Mouse (Mus musculus): ENCODE results near the gene Fam71f1.
A peak's percentile ranks its signal among the peaks of the same experiment; 100 is the strongest.

Fam71f1 gene

DNA sequence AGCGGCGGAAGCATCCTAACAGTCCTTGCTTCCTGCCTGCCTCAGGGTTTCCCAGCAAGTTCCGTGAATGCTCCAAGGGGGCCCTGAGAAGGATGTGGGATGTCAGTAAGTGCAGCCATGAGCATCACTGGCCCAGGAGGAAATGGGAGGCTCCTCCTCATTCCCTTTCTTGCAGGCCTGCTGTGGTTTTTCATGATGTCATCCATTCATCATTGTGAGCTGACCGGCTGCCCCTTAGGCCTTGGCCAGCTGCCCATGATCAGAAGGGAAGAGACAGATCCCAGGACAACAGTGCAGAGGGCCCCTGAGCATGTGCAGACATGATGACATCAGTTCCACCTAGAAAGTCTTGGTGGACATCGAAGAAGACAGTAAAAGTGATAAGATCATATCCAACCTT is at the start of gene Fam71f1:
Fam71f1 (plus strand) TSS at position 262 of the 400 bp plus-strand sequence.
- peak; percentile 36 for DNase-seq (ENCODE audit: low spot score)

DNA sequence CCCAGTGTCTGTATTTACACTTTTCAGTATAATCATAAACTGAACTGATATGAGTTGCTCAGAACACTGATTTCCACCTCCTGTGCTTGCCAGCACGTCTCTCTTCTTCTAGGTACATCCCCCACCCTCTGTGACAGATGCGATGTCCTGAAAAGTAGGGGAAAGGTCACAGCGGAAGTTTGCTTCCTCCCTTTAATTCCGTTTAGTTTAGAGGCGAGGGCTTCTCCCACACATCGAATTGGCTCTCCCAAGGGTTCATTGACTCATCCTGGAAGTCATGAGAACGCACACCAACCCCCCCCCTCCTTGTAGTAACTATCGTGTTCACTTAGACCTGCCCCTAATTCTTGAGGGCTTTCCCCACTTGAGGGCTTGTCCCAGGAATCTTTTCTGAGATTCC is 48.0 kb upstream of the Fam71f1 start:
- peak; percentile 40 for DNase-seq (ENCODE audit: low spot score)

DNA sequence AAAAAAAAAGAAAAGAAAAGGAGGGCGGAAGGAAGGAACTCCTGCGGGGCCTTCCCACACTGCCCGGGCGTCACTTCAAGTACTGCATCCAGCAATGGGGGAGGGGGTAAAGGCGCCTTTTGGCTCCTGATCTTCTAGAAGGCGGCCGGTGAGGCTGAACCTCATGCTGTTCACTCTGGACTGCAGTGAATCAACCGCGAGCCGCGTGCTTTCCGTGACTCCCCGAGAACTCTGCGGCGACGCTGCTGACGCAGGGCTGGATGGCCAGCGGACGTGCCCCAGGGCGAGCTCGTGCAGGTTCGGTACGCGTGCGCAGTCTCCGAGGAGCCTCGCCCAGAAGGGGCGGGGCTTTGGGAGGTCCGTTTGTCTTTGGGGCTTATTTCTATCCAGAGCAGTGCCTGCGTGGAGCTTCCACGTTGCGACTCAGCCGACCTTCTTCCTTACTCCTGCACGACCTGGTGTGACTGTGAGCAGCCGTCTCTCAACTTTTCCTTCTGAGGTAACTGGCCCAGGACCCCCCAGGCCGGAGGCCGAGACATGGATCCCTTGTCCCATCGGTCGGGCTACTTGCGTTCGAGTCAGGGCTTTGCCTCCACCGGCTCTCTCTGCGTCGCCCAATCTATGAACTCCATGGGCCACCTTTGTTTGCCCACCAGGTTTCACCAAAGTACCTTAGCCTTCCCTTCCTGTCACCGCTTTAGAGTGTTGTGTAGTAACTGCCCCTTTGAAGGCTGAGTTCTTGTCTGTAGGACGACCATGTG is 46.4 kb upstream of the Fam71f1 start, which contains the start of gene Hilpda:
Hilpda (plus strand) TSS at position 177 of the 761 bp plus-strand sequence.
- peak; percentile 97 for DNase-seq (ENCODE audit: low spot score)

- DNase-seq (ENCODE audit: low spot score): no peak
Observed at GRCm38 (mm10) chr6:29276746-29277145, 42.2 kb upstream of the Fam71f1 start.

DNA sequence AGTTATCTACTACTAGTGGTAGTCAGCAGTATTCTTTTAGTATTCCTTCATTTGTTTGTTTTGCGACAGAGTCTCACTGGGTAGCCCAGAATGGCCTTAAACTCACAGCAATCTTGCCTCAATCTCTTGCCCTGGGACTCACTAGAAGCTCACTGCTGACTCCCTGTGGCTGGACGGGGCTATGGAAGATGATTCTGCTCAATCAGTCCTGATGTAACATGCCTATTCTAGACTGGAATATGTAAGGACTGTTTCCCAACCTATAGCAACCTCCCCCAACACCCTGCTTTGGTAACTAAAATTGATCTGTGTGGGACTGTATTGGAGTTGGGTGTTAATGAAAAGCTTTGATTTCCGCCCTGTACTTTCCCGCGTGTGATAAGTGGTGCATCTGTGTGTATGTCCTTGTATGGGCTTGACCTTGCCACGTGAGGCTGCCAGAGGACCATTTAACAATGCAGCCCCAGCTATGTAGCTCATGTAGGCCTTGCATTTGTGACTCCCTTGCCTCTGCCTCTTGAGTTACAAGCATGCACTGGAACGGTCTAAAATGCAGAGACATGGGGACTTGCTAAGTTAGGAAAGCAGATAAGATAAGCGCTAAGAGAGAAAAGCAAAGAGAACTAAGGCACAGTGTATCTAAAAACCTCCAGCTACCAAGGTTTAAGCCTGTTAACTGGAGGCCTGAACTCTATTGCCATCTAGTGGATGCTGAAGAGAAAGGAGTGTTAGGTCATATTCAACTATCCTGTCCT is 40.2 kb upstream of the Fam71f1 start:
- DNase-seq (ENCODE audit: low spot score): peak; percentile 84

DNA sequence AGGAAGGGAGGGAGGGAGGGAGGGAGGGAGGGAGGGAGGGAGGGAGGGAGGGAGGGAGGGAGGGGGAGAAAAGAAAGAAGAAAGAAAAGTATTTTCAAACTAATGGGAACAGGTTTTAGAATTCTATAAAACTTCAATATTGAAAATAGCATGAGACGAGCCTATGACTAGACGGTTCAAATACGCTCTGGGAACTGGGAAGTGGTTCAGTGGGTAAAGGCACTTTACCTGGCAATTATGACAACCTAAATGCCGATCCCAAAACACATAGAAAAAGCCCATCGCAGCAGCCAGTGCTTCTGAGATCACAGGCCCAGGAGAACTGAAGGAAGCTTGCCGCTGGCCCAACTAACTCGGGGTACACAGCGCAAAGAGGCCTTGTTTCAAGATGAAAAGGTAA is 39.6 kb upstream of the Fam71f1 start, which contains the start of gene Fam71f2:
Fam71f2 (plus strand) TSS at position 301 of the 400 bp plus-strand sequence.
- DNase-seq (ENCODE audit: low spot score): no peak

- DNase-seq (ENCODE audit: low spot score): no peak
Observed at GRCm38 (mm10) chr6:29280671-29281070, 38.3 kb upstream of the Fam71f1 start.

DNA sequence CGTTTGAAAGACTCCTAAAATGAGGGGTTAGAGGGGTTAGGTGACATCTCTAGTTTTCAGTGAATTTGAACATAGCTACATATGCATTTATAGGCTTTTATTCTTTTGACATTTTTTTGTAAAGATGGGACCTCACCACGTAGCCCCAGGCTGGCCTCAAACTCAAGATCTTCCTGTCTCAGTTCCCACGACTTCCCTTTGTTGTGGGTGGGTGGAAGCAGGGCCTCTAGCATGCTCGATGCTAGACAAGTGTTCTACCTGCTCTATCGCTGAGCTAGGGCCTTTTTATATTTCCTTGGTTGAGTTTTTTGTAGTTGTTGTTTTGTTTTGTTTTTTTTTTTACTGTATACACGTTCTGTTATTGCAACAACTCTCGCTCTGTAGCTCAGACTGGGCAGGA is 32.1 kb upstream of the Fam71f1 start:
- no peak for DNase-seq (ENCODE audit: low spot score)

- DNase-seq (ENCODE audit: low spot score): no peak
Observed at GRCm38 (mm10) chr6:29287481-29287880, 31.5 kb upstream of the Fam71f1 start.

GRCm38 (mm10) chr6:29287944-29288343 is 31.0 kb upstream of the Fam71f1 start:
- DNase-seq (ENCODE audit: low spot score): no peak

- DNase-seq (ENCODE audit: low spot score): no peak
Observed at GRCm38 (mm10) chr6:29288651-29289050, 30.3 kb upstream of the Fam71f1 start.

DNA sequence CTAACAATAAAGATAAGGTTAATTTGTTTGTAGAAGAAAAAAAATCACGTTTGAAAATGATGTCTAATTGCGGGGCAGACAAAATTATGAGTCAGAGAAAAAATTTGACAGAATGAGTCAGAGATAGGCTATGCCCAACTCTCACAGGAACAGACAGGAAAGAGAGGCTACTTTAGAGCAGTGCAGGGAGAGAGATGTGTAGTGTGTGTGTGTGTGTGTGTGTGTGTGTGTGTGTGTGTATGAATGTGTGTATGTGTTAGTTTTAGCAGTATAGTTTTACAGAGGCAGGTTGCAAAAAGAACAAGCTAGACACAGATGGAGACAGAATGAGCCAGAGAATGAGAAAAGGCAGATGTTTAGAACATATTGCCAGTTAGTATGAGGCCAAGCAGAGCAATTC is 19.8 kb upstream of the Fam71f1 start:
- DNase-seq (ENCODE audit: low spot score): no peak

GRCm38 (mm10) chr6:29303251-29303650 is 15.7 kb upstream of the Fam71f1 start:
- no peak for DNase-seq (ENCODE audit: low spot score)

DNA sequence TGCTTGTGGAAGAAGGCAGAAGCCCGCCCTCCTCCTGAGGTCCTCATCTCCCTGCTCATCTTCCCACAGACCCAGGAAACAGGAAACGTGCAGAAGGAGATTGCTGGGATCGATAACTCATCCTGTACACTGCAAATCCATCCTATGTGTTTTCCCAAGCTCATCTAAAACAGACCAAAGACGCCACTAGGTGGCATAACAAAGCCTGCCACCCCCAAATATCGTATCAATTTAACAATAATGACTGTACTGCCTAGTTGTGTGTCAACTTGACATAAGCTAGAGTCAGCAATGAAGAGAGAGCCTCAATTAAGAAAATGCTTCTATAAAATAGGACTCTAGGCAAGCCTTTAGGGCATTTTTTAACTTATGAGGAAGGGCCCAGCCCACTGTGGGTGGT is 15.2 kb upstream of the Fam71f1 start:
- DNase-seq (ENCODE audit: low spot score): no peak

DNA sequence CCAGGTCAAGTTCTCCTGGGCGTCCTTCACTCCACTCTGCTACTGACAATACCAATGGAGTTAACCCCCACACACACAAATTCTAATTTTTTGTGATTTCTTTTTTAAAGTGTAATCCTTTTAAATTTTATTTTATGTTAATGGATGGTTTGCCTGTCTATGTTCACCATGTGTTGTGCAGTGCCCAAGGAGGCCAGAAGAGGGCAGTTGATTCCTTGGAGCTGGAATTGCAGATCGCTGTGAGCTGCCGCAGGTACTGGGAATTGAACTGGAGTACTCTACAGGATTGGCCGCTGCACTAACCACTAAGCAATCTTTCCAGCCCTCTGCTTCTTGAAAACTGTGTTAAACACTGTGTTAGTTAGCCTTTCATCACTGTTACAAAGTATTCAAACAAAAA is 13.5 kb upstream of the Fam71f1 start:
- no peak for DNase-seq (ENCODE audit: low spot score)

GRCm38 (mm10) chr6:29308846-29309605 is 9.9 kb upstream of the Fam71f1 start:
- DNase-seq (ENCODE audit: low spot score): no peak

DNA sequence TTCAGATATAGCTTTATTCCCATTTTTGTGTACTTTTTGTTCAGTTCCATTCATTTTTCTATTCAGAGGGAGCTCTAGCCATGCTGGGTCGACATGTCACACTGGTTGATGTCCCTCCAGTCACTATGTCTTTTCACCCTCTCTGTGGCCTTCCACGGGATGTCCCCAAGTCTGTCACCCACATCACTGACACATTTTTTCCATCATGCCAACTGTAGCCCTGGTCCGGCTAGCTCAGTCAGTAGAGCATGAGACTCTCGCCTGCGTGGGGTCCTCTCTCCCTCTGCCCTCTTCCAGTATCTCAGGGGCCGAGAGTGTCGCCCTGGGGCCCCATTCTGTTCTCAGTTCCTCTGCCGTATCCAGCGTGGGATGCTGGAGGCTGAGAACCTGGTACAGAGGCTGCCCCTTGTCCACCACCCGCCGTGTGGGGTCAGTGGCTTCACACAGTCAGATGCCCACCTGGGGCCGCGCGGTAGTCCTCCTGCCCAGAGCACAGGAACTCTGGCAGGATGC is 5.2 kb upstream of the Fam71f1 start:
- no peak for DNase-seq (ENCODE audit: low spot score)

DNA sequence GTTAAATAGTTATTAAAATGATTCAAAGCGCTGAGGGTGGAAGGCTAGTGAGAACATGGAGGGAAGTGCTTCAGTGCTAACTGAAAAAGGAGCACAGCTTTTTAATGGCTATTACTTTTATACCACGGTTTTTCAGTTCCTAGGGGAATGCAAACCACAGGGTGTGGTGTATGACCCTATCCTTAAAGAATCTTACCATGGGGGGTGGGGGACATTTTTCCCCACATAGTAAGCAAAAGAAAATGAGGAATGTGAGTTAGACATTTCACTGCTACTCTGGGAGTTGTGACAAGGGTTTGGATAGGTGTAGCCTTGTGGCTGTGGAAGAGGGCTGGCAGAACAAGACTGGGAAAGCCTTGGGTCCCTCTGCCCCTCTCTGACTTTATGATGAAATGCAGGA is 1.7 kb upstream of the Fam71f1 start:
- no peak for DNase-seq (ENCODE audit: low spot score)

- DNase-seq (ENCODE audit: low spot score): no peak
Observed at GRCm38 (mm10) chr6:29317941-29318340, 999 bp upstream of the Fam71f1 start.

DNA sequence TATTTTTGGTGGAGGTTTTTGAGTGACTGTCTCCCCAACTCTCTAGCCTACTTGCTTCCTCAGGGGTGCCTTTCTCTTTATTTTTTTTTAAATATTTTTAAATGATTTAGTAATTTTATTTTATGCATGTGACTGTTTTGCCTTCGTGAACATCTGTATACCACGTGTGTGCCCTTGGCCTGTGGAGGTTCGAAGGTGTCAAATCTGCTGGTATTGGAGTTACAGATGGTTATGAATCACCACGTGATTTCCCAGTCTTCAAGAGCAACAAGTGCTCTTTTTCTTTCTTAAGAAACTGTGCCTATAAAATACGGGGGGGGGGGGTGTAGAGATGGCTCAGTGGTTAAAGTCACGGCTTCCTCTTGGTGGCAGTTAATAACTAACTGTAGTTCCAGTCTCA is 2.6 kb downstream of the Fam71f1 start:
- DNase-seq (ENCODE audit: low spot score): no peak

- no peak for DNase-seq (ENCODE audit: low spot score)
Observed at GRCm38 (mm10) chr6:29322147-29322546, 3.2 kb downstream of the Fam71f1 start.

DNA sequence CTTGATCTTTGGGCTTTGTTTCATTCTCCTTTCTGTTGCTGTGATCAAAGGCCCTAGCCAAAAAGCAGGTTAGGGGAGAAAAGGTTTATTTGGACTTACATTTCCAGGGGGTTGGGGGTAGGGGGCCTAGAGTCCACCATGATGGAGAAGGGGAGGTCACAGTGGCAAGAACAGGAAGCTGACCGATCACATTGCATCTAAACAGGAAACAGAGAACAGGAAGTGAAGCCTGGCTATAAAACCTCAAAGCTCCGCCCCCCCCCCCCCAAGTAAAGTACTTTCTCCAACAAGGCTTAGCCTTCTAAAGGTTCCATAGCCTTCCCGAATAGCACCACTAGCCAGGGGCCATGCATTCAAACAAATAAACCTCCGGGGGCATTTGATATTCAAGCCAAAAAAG is 3.8 kb downstream of the Fam71f1 start:
- no peak for DNase-seq (ENCODE audit: low spot score)
